Mouse (Mus musculus) C2C12 (cell line): ENCODE results near the gene Fcf1.

ENCODE experiments used
- CEBPB ChIP-seq: IDR thresholded peaks from one replicate; pipeline ENCODE4 v1.6.1; 2011; ENCODE audit warnings: low read depth, mild to moderate bottlenecking, control low read depth, moderate library complexity
- CTCF ChIP-seq: IDR thresholded peaks from one replicate; pipeline ENCODE4 v1.5.1; 2011; ENCODE audit not compliant: control insufficient read depth, insufficient read depth, insufficient read length
- FOSL1 ChIP-seq: IDR thresholded peaks from one replicate; pipeline ENCODE4 v1.8.0; 2011; ENCODE audit warnings: mild to moderate bottlenecking, low read length; ENCODE audit not compliant: poor library complexity, insufficient read depth, severe bottlenecking
- MAX ChIP-seq: IDR thresholded peaks from one replicate; pipeline ENCODE4 v1.6.1; 2011; ENCODE audit warnings: mild to moderate bottlenecking, control low read depth
- MYOG ChIP-seq: IDR thresholded peaks from one replicate; pipeline ENCODE4 v1.6.1; 2011; ENCODE audit not compliant: control insufficient read depth, insufficient read length; ENCODE audit errors: extremely low read depth
- USF1 ChIP-seq: IDR thresholded peaks from one replicate; pipeline ENCODE4 v1.6.1; 2011; ENCODE audit warnings: low read depth, mild to moderate bottlenecking, control low read depth, moderate library complexity

DNA sequence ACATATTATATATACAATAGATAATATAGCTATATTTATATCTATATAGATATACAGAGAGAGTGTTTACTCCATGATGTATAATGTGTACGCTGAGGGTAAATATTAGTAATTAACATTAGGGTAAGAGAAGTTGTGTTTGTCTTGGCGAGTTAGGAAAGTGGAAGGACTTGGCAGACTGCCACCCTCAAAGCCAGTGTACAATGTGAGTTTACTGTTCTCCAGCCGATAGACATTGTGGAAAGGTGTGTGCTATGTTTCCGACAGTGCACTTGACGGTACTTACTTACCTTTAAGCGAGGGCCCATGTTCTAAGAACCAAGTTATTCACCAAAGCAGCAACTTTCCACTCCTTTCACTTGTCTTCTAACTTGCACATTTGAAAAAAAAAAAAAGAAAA is 19.9 kb upstream of the Fcf1 start:
- TF ChIP-seq CTCF (no peak), USF1 (no peak), CEBPB (no peak), MAX (no peak), MYOG (no peak), FOSL1 (no peak)
